Mouse (Mus musculus) liver, embryonic 14.5 days (tissue): ENCODE results near the gene Nup155. TPM values are rescaled to one million over a fixed set of nuclear protein-coding genes. Genes with fewer than 3 reads are reported as not detected.

Experiments used
- ATAC-seq: fragments of 200-750 bp; cut with Nextera tagmentation; 2 replicates; pipeline ENCODE4 v1.8.0; 2017; ENCODE audit warnings: moderate number of reproducible peaks, mild to moderate bottlenecking, moderate library complexity; ENCODE audit not compliant: insufficient read depth
- DNase-seq, 3 experiments: peaks; one replicate each; pipeline ENCODE4 v3.0.0-alpha.2; 2012 to 2013; ENCODE audit warnings: low read depth in 3 of 3, low spot score in 3 of 3
- H3K27ac ChIP-seq: fragments of 300-500 bp; sonication (generic); 2 replicates; pipeline ENCODE4 v1.5.1; 2014; ENCODE audit warnings: moderate library complexity, mild to moderate bottlenecking, control low read depth, inconsistent platforms
- H3K27me3 ChIP-seq: fragments of 300-500 bp; sonication (generic); 2 replicates; pipeline ENCODE4 v1.6.1; 2014; ENCODE audit warnings: mild to moderate bottlenecking, low read length, moderate library complexity; ENCODE audit not compliant: control insufficient read depth, insufficient read depth
- H3K36me3 ChIP-seq: fragments of 300-500 bp; sonication (generic); replicated peaks from 2 replicates; pipeline ENCODE4 v1.6.1; 2014; ENCODE audit warnings: low read depth; ENCODE audit not compliant: control insufficient read depth, insufficient read depth
- H3K4me1 ChIP-seq, 2 experiments: fragments of 200-500 bp in 1 of 2; fragments of 300-500 bp in 1 of 2; sonication (generic) in 1 of 2; replicated peaks; 2 replicates each; pipeline ENCODE4 v1.6.1; 2012 to 2014; ENCODE audit warnings: antibody characterized with exemption in 1 of 2, inconsistent platforms in 1 of 2, low read length in 1 of 2; ENCODE audit not compliant: control insufficient read depth in 2 of 2, insufficient read depth in 2 of 2
- H3K4me2 ChIP-seq: fragments of 300-500 bp; sonication (generic); 2 replicates; pipeline ENCODE4 v1.6.1; 2014; ENCODE audit warnings: low read depth, mild to moderate bottlenecking, control low read depth, moderate library complexity
- H3K4me3 ChIP-seq, 2 experiments: fragments of 200-500 bp in 1 of 2; fragments of 300-500 bp in 1 of 2; sonication (generic) in 1 of 2; 2 replicates each; pipeline ENCODE4 v1.5.1; 2012 to 2014; ENCODE audit warnings: low read depth in 2 of 2, low read length in 2 of 2, mild to moderate bottlenecking in 2 of 2, control low read depth in 1 of 2, inconsistent platforms in 1 of 2, moderate library complexity in 1 of 2; ENCODE audit not compliant: insufficient read depth in 1 of 2
- H3K9ac ChIP-seq: fragments of 300-500 bp; sonication (generic); replicated peaks from 2 replicates; pipeline ENCODE4 v1.6.1; 2014; ENCODE audit warnings: mild to moderate bottlenecking, control low read depth, moderate library complexity
- H3K9me3 ChIP-seq: fragments of 300-500 bp; sonication (generic); 2 replicates; pipeline ENCODE4 v1.6.1; 2016; ENCODE audit warnings: low read length, mixed read lengths; ENCODE audit not compliant: control insufficient read depth
- CTCF ChIP-seq: IDR thresholded peaks from 2 replicates; pipeline ENCODE4 v1.5.1; 2016; ENCODE audit warnings: antibody characterized with exemption, low read depth, control low read depth
- EP300 ChIP-seq: IDR thresholded peaks from 2 replicates; pipeline ENCODE4 v1.6.1; 2016; ENCODE audit warnings: antibody characterized with exemption, low read depth
- WGBS: fragments of 180-500 bp; shearing (Covaris S2); extraction: QIAGEN DNeasy Blood & Tissue Kit; methylation state at CpG from one replicate; pipeline ENCODE4 v1.1.7; 2014; ENCODE audit not compliant: insufficient replicate concordance; 5-methylcytosine and 5-hydroxymethylcytosine counted together
- polyA plus RNA-seq, 2 experiments: library from polyadenylated mRNA; depleted of rRNA in 1 of 2; stranded (reverse) in 1 of 2; unstranded in 1 of 2; fragments of >200 nt; fragmentation: Nextera tagmentation in 1 of 2; extraction: Ambion mirVana in 1 of 2; gene quantifications; 2 replicates each; pipeline versions ENCODE4 v1.2.1 to v1.2.3; 2012 to 2014

Gene Nup155
- polyA plus RNA-seq, 2 experiments = 11.3 to 11.7 TPM

- ATAC-seq = peak; percentile 12; the same call in 1 of the 2 replicates
Measured at GRCm38 (mm10) chr15:8108360-8108965, 610 bp upstream of the Nup155 start.

GRCm38 (mm10) chr15:8109782-8110181 is 709 bp downstream of the Nup155 start:
- DNase-seq (no peak), ATAC-seq (no peak)
- H3K9me3 ChIP-seq = no peaks in the 10 kb centered on the region
- H3K4me3 ChIP-seq = peak overlapping the region; percentile 94
- 1% methylated on average over 8 of the region's 8 CpGs for WGBS
- H3K4me1 ChIP-seq = peaks cover 7 to 8% of the 10 kb centered on the region in 2 experiments
- peaks cover 19% of the 10 kb centered on the region for H3K36me3 ChIP-seq
- no peak for TF ChIP-seq CTCF
- no peak for TF ChIP-seq EP300
- peak overlapping the region; percentile 88 for H3K4me2 ChIP-seq
- H3K9ac ChIP-seq = peak overlapping the region; percentile 90
- no peaks in the 10 kb centered on the region for H3K27me3 ChIP-seq
- peak overlapping the region; percentile 71 for H3K27ac ChIP-seq

More at GRCm38 (mm10) chr15:8108360-8108965, 610 bp upstream of the Nup155 start:
- Histone ChIP-seq H3K4me2 (peak overlapping the region; percentile 88), H3K9ac (peak overlapping the region; percentile 90), H3K36me3 (peaks cover 12% of the 10 kb centered on the region), H3K27ac (peak overlapping the region; percentile 71), H3K27me3 (no peaks in the 10 kb centered on the region), H3K4me1 (peaks cover 7 to 8% of the 10 kb centered on the region in 2 experiments), H3K4me3 (peak overlapping the region; percentile 94), H3K9me3 (no peaks in the 10 kb centered on the region)
- DNase-seq = no peak
- WGBS = 44% methylated on average over 19 of the region's 19 CpGs
- TF ChIP-seq CTCF (no peak), EP300 (no peak)

GRCm38 (mm10) chr15:8129281-8129680 is 20.2 kb downstream of the Nup155 start:
- Histone ChIP-seq H3K9me3 (no peaks in the 10 kb centered on the region), H3K36me3 (peaks cover 58% of the 10 kb centered on the region), H3K27me3 (no peaks in the 10 kb centered on the region), H3K9ac (no peak overlapping the region), H3K4me3 (no peak overlapping the region), H3K4me1 (no peaks in the 10 kb centered on the region), H3K27ac (no peak overlapping the region), H3K4me2 (no peak overlapping the region)
- no peak for DNase-seq
- ATAC-seq = no peak
- TF ChIP-seq CTCF (no peak), EP300 (no peak)
- 65% methylated on average over 1 of the region's 1 CpGs for WGBS

- Histone ChIP-seq H3K4me3 (no peak overlapping the region), H3K4me1 (no peaks in the 10 kb centered on the region), H3K27me3 (no peaks in the 10 kb centered on the region), H3K36me3 (peaks cover 63% of the 10 kb centered on the region), H3K27ac (no peak overlapping the region), H3K4me2 (no peak overlapping the region), H3K9ac (no peak overlapping the region), H3K9me3 (no peaks in the 10 kb centered on the region)
- DNase-seq (no peak), ATAC-seq (no peak)
- no peak for TF ChIP-seq CTCF
- TF ChIP-seq EP300 = no peak
- 75% methylated on average over 3 of the region's 3 CpGs for WGBS
Measured at GRCm38 (mm10) chr15:8131268-8131667, 22.2 kb downstream of the Nup155 start.

GRCm38 (mm10) chr15:8131761-8132160 is 22.7 kb downstream of the Nup155 start:
- TF ChIP-seq EP300 = no peak
- no peak for TF ChIP-seq CTCF
- H3K4me1 ChIP-seq = no peaks in the 10 kb centered on the region
- no peak for DNase-seq
- H3K4me3 ChIP-seq = no peak overlapping the region
- H3K27ac ChIP-seq = no peak overlapping the region
- H3K36me3 ChIP-seq = peaks cover 62% of the 10 kb centered on the region
- no peaks in the 10 kb centered on the region for H3K27me3 ChIP-seq
- no peak overlapping the region for H3K9ac ChIP-seq
- no peak for ATAC-seq
- no peak overlapping the region for H3K4me2 ChIP-seq
- H3K9me3 ChIP-seq = no peaks in the 10 kb centered on the region
